Mouse (Mus musculus): ENCODE results near the gene Fnip2. TPM values are rescaled to one million over a fixed set of nuclear protein-coding genes. Genes with fewer than 3 reads are reported as not detected.

Fnip2 gene
- polyA plus RNA-seq, 1 experiment = 2.5 TPM

DNA sequence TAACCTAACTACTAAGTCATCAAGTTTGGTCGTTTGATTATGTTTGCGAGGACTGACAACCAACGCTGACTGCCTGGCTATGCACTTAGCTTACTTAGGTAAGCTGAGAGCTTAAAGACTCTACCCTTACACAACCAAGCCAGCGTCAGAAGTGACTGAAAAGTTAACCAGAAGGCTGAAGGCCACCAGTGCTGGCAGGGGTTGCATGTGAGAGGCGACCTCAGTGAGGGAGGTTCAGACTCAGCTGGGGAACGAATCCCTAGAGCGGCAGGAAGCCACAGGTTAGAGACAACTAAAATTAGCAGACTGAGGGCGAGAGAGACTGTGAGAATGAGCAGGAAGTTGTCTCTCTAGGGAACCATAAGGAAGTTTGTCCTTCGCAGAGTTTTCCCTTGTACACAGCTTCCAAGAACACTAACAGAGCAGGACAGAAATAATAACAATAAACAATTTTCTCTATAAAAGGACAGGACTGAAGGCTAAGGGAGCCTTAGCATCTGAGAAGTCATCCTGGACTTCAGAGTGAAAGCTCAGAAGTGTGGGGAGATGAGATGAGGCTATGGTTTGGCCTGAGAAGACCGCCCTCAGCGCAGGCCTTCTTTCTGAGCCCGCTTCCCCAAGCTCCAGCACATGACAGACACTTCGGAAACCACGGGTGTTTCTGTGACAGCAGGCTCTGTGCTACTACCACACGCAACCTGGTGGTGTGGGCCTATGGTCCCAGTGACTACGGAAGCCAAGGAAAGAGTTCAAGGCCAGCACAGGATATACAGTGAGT is 83.1 kb downstream of the Fnip2 start:
- Histone ChIP-seq H3K4me2 (ENCODE audit: low read depth) (no peak overlapping the region), H3K36me3 (ENCODE audit: control insufficient read depth, insufficient read depth) (peaks cover 26% of the 10 kb centered on the region), H3K79me2 (ENCODE audit: control insufficient read depth, insufficient read depth) (no peaks in the 10 kb centered on the region), H3K4me3 (no peak overlapping the region), H3ac (ENCODE audit: control insufficient read depth, insufficient read length) (no peak overlapping the region), H3K27me3 (ENCODE audit: control insufficient read depth, insufficient read depth, insufficient read length) (no peaks in the 10 kb centered on the region)
- TF ChIP-seq MAX (IDR thresholded peaks at IDR 0.05; ENCODE audit: low read depth) = no peak
- no peak for TF ChIP-seq MYOD1 (IDR thresholded peaks at IDR 0.05; ENCODE audit: control insufficient read depth in 1 of 3, insufficient read length in 2 of 3, low read depth in 2 of 3)

DNA sequence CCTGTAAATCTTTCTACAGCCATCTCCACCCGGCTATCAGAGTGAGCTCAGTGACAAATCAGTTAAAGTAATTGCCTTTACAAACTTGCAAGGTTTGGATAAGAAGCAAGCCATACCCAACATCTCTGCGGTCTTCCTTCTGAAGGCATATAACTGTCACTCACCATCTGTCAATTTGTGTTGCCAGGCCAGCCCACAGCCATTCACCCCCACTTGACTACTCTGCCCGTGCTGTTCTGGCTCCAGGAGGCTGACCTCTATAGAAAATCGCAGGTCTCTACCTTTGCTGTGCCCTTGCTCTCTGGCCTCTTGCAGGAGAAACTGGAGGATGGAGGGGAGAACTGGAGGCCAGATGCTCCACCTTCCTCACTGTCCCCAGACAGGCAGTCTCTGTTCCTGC is 88.7 kb downstream of the Fnip2 start:
- Histone ChIP-seq H3K4me2 (ENCODE audit: low read depth) (no peak overlapping the region), H3ac (ENCODE audit: control insufficient read depth, insufficient read length) (no peak overlapping the region), H3K4me3 (no peak overlapping the region), H3K79me2 (ENCODE audit: control insufficient read depth, insufficient read depth) (no peaks in the 10 kb centered on the region), H3K27me3 (ENCODE audit: control insufficient read depth, insufficient read depth, insufficient read length) (no peaks in the 10 kb centered on the region), H3K36me3 (ENCODE audit: control insufficient read depth, insufficient read depth) (peaks cover 8% of the 10 kb centered on the region)
- TF ChIP-seq USF1 (IDR thresholded peaks at IDR 0.05; ENCODE audit: low read depth) = no peak
- no peak for TF ChIP-seq MYOG (IDR thresholded peaks at IDR 0.05; ENCODE audit: control insufficient read depth in 1 of 3, insufficient read depth in 1 of 3, insufficient read length in 2 of 3, low read depth in 2 of 3)
- TF ChIP-seq POLR2A (IDR thresholded peaks at IDR 0.05; ENCODE audit: insufficient read length, low read depth) = no peak
- no peak for TF ChIP-seq MYOD1 (IDR thresholded peaks at IDR 0.05; ENCODE audit: control insufficient read depth in 1 of 3, insufficient read length in 2 of 3, low read depth in 2 of 3)
- no peak for TF ChIP-seq TCF3 (IDR thresholded peaks at IDR 0.05; ENCODE audit: insufficient read length, low read depth)
- TF ChIP-seq POLR2AphosphoS2 (IDR thresholded peaks at IDR 0.05; ENCODE audit: insufficient read length, low read depth) = no peak
- no peak for TF ChIP-seq CEBPB (IDR thresholded peaks at IDR 0.05; ENCODE audit: insufficient read depth, poor library complexity, severe bottlenecking)
- no peak for TF ChIP-seq TCF12 (IDR thresholded peaks at IDR 0.05; ENCODE audit: insufficient read depth, poor library complexity, severe bottlenecking)
- no peak for TF ChIP-seq MAX (IDR thresholded peaks at IDR 0.05; ENCODE audit: low read depth)
- TF ChIP-seq E2F4 (IDR thresholded peaks at IDR 0.05; ENCODE audit: insufficient read depth) = no peak
- no peak for TF ChIP-seq REST (IDR thresholded peaks at IDR 0.05; ENCODE audit: insufficient read depth, insufficient read length)
- TF ChIP-seq SRF (IDR thresholded peaks at IDR 0.05; ENCODE audit: control insufficient read depth, insufficient read length, low read depth) = no peak

DNA sequence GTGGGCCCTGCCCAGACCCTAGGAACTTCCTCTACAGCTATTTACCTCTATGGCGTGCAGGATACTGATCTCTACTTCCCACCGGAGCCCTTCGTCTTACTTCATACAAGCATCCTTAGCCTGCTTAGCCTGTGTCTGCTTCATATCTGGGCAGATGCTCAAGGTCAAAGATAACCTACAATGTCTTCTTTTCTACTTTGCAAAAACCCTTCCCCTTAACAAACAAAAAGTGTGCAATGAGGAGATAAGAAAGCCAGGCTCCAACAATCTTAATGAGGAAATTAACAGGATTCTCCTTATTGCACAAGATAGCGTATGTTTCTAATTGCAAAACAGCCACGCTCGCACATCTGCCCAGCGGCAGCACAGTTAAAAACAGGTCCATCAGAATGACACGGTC is 89.2 kb downstream of the Fnip2 start:
- H3ac ChIP-seq (ENCODE audit: control insufficient read depth, insufficient read length) = no peak overlapping the region
- H3K4me2 ChIP-seq (ENCODE audit: low read depth) = no peak overlapping the region
- H3K27me3 ChIP-seq (ENCODE audit: control insufficient read depth, insufficient read depth, insufficient read length) = no peaks in the 10 kb centered on the region
- no peak for TF ChIP-seq POLR2AphosphoS2 (IDR thresholded peaks at IDR 0.05; ENCODE audit: insufficient read length, low read depth)
- TF ChIP-seq TCF3 (IDR thresholded peaks at IDR 0.05; ENCODE audit: insufficient read length, low read depth) = no peak
- TF ChIP-seq USF1 (IDR thresholded peaks at IDR 0.05; ENCODE audit: low read depth) = no peak
- no peak for TF ChIP-seq MYOD1 (IDR thresholded peaks at IDR 0.05; ENCODE audit: control insufficient read depth in 1 of 3, insufficient read length in 2 of 3, low read depth in 2 of 3)
- no peak for TF ChIP-seq SRF (IDR thresholded peaks at IDR 0.05; ENCODE audit: control insufficient read depth, insufficient read length, low read depth)
- TF ChIP-seq E2F4 (IDR thresholded peaks at IDR 0.05; ENCODE audit: insufficient read depth) = no peak
- TF ChIP-seq MAX (IDR thresholded peaks at IDR 0.05; ENCODE audit: low read depth) = no peak
- TF ChIP-seq MYOG (IDR thresholded peaks at IDR 0.05; ENCODE audit: control insufficient read depth in 1 of 3, insufficient read depth in 1 of 3, insufficient read length in 2 of 3, low read depth in 2 of 3) = no peak
- no peak for TF ChIP-seq CEBPB (IDR thresholded peaks at IDR 0.05; ENCODE audit: insufficient read depth, poor library complexity, severe bottlenecking)
- H3K79me2 ChIP-seq (ENCODE audit: control insufficient read depth, insufficient read depth) = no peaks in the 10 kb centered on the region
- H3K36me3 ChIP-seq (ENCODE audit: control insufficient read depth, insufficient read depth) = peaks cover 8% of the 10 kb centered on the region
- H3K4me3 ChIP-seq = no peak overlapping the region

DNA sequence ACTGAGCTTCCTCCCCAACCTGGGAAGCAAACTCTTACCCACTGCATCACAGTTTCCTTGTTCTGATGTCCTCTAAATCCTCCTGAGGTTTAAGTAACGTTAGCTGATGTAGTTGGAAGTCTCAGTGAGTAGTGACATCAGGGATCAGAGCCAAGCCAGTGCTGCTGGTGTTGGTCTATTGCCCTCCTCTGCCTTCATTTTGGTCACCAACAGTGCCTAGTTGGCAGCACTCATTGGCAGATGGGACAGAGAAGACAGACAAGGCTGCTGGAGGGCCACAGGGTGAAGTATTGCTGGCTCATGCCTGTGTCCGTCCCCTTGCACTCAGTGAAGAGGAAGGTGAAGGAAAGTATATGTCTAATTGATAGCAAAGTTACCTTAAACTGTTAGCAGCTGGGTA is 91.6 kb downstream of the Fnip2 start:
- Histone ChIP-seq H3K36me3 (ENCODE audit: control insufficient read depth, insufficient read depth) (peaks cover 8% of the 10 kb centered on the region), H3K4me3 (no peak overlapping the region)

More for the DNA sequence above, 91.6 kb downstream of the Fnip2 start:
- H3ac ChIP-seq (ENCODE audit: control insufficient read depth, insufficient read length) = no peak overlapping the region
- H3K79me2 ChIP-seq (ENCODE audit: control insufficient read depth, insufficient read depth) = no peaks in the 10 kb centered on the region
- no peak overlapping the region for H3K4me2 ChIP-seq (ENCODE audit: low read depth)
- no peaks in the 10 kb centered on the region for H3K27me3 ChIP-seq (ENCODE audit: control insufficient read depth, insufficient read depth, insufficient read length)
- TF ChIP-seq E2F4 (IDR thresholded peaks at IDR 0.05; ENCODE audit: insufficient read depth) (no peak), POLR2A (IDR thresholded peaks at IDR 0.05; ENCODE audit: insufficient read length, low read depth) (no peak), SRF (IDR thresholded peaks at IDR 0.05; ENCODE audit: control insufficient read depth, insufficient read length, low read depth) (no peak), POLR2AphosphoS2 (IDR thresholded peaks at IDR 0.05; ENCODE audit: insufficient read length, low read depth) (no peak), REST (IDR thresholded peaks at IDR 0.05; ENCODE audit: insufficient read depth, insufficient read length) (no peak), TCF3 (IDR thresholded peaks at IDR 0.05; ENCODE audit: insufficient read length, low read depth) (no peak), USF1 (IDR thresholded peaks at IDR 0.05; ENCODE audit: low read depth) (no peak), MAX (IDR thresholded peaks at IDR 0.05; ENCODE audit: low read depth) (no peak), TCF12 (IDR thresholded peaks at IDR 0.05; ENCODE audit: insufficient read depth, poor library complexity, severe bottlenecking) (no peak), MYOD1 (IDR thresholded peaks at IDR 0.05; ENCODE audit: control insufficient read depth in 1 of 3, insufficient read length in 2 of 3, low read depth in 2 of 3) (no peak), MYOG (IDR thresholded peaks at IDR 0.05; ENCODE audit: control insufficient read depth in 1 of 3, insufficient read depth in 1 of 3, insufficient read length in 2 of 3, low read depth in 2 of 3) (no peak), CEBPB (IDR thresholded peaks at IDR 0.05; ENCODE audit: insufficient read depth, poor library complexity, severe bottlenecking) (no peak)

Measured in myocyte (in vitro differentiated cells).